Mouse (Mus musculus) midbrain, embryonic 12.5 days (tissue): ENCODE results near the gene Abhd5. TPM values are rescaled to one million over a fixed set of nuclear protein-coding genes. Genes with fewer than 3 reads are reported as not detected.

Experiments
- ATAC-seq: fragments of 200-750 bp; cut with Nextera tagmentation; 2 replicates; pipeline ENCODE4 v1.8.0; 2017; ENCODE audit warnings: low read depth, moderate TSS enrichment, moderate library complexity; ENCODE audit not compliant: low FRiP score
- H3K27ac ChIP-seq: fragments of 300-500 bp; sonication (generic); replicated peaks from 2 replicates; pipeline ENCODE4 v1.5.1; 2016; ENCODE audit warnings: mild to moderate bottlenecking
- H3K27me3 ChIP-seq: fragments of 300-500 bp; sonication (generic); 2 replicates; pipeline ENCODE4 v1.6.1; 2016; ENCODE audit warnings: mild to moderate bottlenecking
- H3K36me3 ChIP-seq: fragments of 300-500 bp; sonication (generic); 2 replicates; pipeline ENCODE4 v1.6.1; 2016
- H3K4me1 ChIP-seq: fragments of 300-500 bp; sonication (generic); 2 replicates; pipeline ENCODE4 v1.6.1; 2016
- H3K4me2 ChIP-seq: fragments of 300-500 bp; sonication (generic); replicated peaks from 2 replicates; pipeline ENCODE4 v1.6.1; 2016; ENCODE audit warnings: mild to moderate bottlenecking, moderate library complexity
- H3K4me3 ChIP-seq: fragments of 300-500 bp; sonication (generic); 2 replicates; pipeline ENCODE4 v1.5.1; 2016; ENCODE audit warnings: mild to moderate bottlenecking
- H3K9ac ChIP-seq: fragments of 300-500 bp; sonication (generic); replicated peaks from 2 replicates; pipeline ENCODE4 v1.6.1; 2016; ENCODE audit warnings: mild to moderate bottlenecking, moderate library complexity
- H3K9me3 ChIP-seq: fragments of 300-500 bp; sonication (generic); 2 replicates; pipeline ENCODE4 v1.6.1; 2016; ENCODE audit warnings: mild to moderate bottlenecking
- WGBS: fragments of 180-500 bp; shearing (Covaris S2); methylation state at CpG from one replicate; pipeline ENCODE4 v1.1.7; 2016; 5-methylcytosine and 5-hydroxymethylcytosine counted together
- polyA plus RNA-seq: library from polyadenylated mRNA; unstranded; fragments of >200 nt; fragmentation: Nextera tagmentation; extraction: Ambion mirVana; gene quantifications from 2 replicates; pipeline ENCODE4 v1.2.1, GENCODE M21; 2016

Abhd5 gene
- polyA plus RNA-seq, 1 experiment from 2014 or later, result 17.8 TPM

GRCm38 (mm10) chr9:122320626-122321025, 30.8 kb upstream of the Abhd5 start:
- no peak overlapping the region for H3K27ac ChIP-seq
- WGBS, result 88% methylated on average over 4 of the region's 4 CpGs
- no peaks in the 10 kb centered on the region for H3K9me3 ChIP-seq
- no peak overlapping the region for H3K9ac ChIP-seq
- no peak overlapping the region for H3K4me3 ChIP-seq
- no peak for ATAC-seq
- H3K27me3 ChIP-seq, result peaks cover 6% of the 10 kb centered on the region; the same call in 1 of the 2 replicates
- no peaks in the 10 kb centered on the region for H3K36me3 ChIP-seq
- H3K4me1 ChIP-seq, result no peaks in the 10 kb centered on the region
- H3K4me2 ChIP-seq, result no peak overlapping the region

GRCm38 (mm10) chr9:122322356-122322755, 29.1 kb upstream of the Abhd5 start:
- no peak overlapping the region for H3K27ac ChIP-seq
- 71% methylated on average over 3 of the region's 3 CpGs for WGBS
- H3K27me3 ChIP-seq, result peaks cover 3% of the 10 kb centered on the region; the same call in 1 of the 2 replicates
- no peak overlapping the region for H3K4me3 ChIP-seq
- no peak overlapping the region for H3K9ac ChIP-seq
- no peaks in the 10 kb centered on the region for H3K36me3 ChIP-seq
- no peak overlapping the region for H3K4me2 ChIP-seq
- no peak for ATAC-seq
- no peaks in the 10 kb centered on the region for H3K4me1 ChIP-seq
- no peaks in the 10 kb centered on the region for H3K9me3 ChIP-seq

GRCm38 (mm10) chr9:122325996-122326395, 25.4 kb upstream of the Abhd5 start:
- Histone ChIP-seq H3K36me3 (no peaks in the 10 kb centered on the region), H3K9ac (no peak overlapping the region), H3K27me3 (no peaks in the 10 kb centered on the region), H3K9me3 (no peaks in the 10 kb centered on the region), H3K27ac (no peak overlapping the region), H3K4me2 (no peak overlapping the region), H3K4me1 (no peaks in the 10 kb centered on the region), H3K4me3 (no peak overlapping the region)
- 90% methylated on average over 1 of the region's 1 CpGs for WGBS
- no peak for ATAC-seq

GRCm38 (mm10) chr9:122328199-122328598, 23.2 kb upstream of the Abhd5 start:
- WGBS, result 62% methylated on average over 3 of the region's 3 CpGs
- H3K4me1 ChIP-seq, result no peaks in the 10 kb centered on the region
- H3K4me3 ChIP-seq, result no peak overlapping the region
- H3K9ac ChIP-seq, result no peak overlapping the region
- no peaks in the 10 kb centered on the region for H3K36me3 ChIP-seq
- no peak overlapping the region for H3K27ac ChIP-seq
- H3K9me3 ChIP-seq, result no peaks in the 10 kb centered on the region
- H3K4me2 ChIP-seq, result no peak overlapping the region
- H3K27me3 ChIP-seq, result no peaks in the 10 kb centered on the region
- ATAC-seq, result no peak

- 76% methylated on average over 2 of the region's 2 CpGs for WGBS
- Histone ChIP-seq H3K27me3 (no peaks in the 10 kb centered on the region), H3K9me3 (no peaks in the 10 kb centered on the region), H3K4me1 (peaks cover 3% of the 10 kb centered on the region; the same call in 1 of the 2 replicates), H3K4me3 (no peak overlapping the region), H3K4me2 (no peak overlapping the region), H3K9ac (no peak overlapping the region), H3K36me3 (no peaks in the 10 kb centered on the region), H3K27ac (no peak overlapping the region)
- ATAC-seq, result no peak
Measured at GRCm38 (mm10) chr9:122336677-122337076, 14.7 kb upstream of the Abhd5 start.

GRCm38 (mm10) chr9:122337510-122337931, 13.9 kb upstream of the Abhd5 start:
- peaks cover 3% of the 10 kb centered on the region; the same call in 1 of the 2 replicates for H3K4me1 ChIP-seq
- H3K9me3 ChIP-seq, result no peaks in the 10 kb centered on the region
- H3K9ac ChIP-seq, result no peak overlapping the region
- 49% methylated on average over 8 of the region's 8 CpGs for WGBS
- H3K36me3 ChIP-seq, result no peaks in the 10 kb centered on the region
- no peak for ATAC-seq
- no peaks in the 10 kb centered on the region for H3K27me3 ChIP-seq
- H3K4me3 ChIP-seq, result no peak overlapping the region
- H3K27ac ChIP-seq, result no peak overlapping the region
- H3K4me2 ChIP-seq, result no peak overlapping the region

GRCm38 (mm10) chr9:122339972-122340371, 11.4 kb upstream of the Abhd5 start:
- H3K36me3 ChIP-seq, result no peaks in the 10 kb centered on the region
- ATAC-seq, result no peak

GRCm38 (mm10) chr9:122343399-122343798, 8.0 kb upstream of the Abhd5 start:
- H3K27ac ChIP-seq, result no peak overlapping the region
- no peak for ATAC-seq
- H3K27me3 ChIP-seq, result no peaks in the 10 kb centered on the region
- H3K9me3 ChIP-seq, result no peaks in the 10 kb centered on the region
- H3K4me1 ChIP-seq, result no peaks in the 10 kb centered on the region
- no peak overlapping the region for H3K9ac ChIP-seq
- 89% methylated on average over 7 of the region's 7 CpGs for WGBS
- H3K36me3 ChIP-seq, result no peaks in the 10 kb centered on the region
- H3K4me2 ChIP-seq, result no peak overlapping the region
- H3K4me3 ChIP-seq, result no peak overlapping the region

More at GRCm38 (mm10) chr9:122339972-122340371, 11.4 kb upstream of the Abhd5 start:
- Histone ChIP-seq H3K4me1 (peaks cover 3% of the 10 kb centered on the region; the same call in 1 of the 2 replicates), H3K27me3 (no peaks in the 10 kb centered on the region), H3K4me3 (no peak overlapping the region), H3K27ac (no peak overlapping the region), H3K9me3 (no peaks in the 10 kb centered on the region), H3K9ac (no peak overlapping the region), H3K4me2 (no peak overlapping the region)
- WGBS, result 73% methylated on average over 5 of the region's 5 CpGs

GRCm38 (mm10) chr9:122344560-122344959, 6.8 kb upstream of the Abhd5 start:
- Histone ChIP-seq H3K4me1 (no peaks in the 10 kb centered on the region), H3K4me3 (no peak overlapping the region), H3K27me3 (no peaks in the 10 kb centered on the region), H3K36me3 (no peaks in the 10 kb centered on the region), H3K27ac (no peak overlapping the region), H3K9me3 (no peaks in the 10 kb centered on the region), H3K4me2 (no peak overlapping the region), H3K9ac (no peak overlapping the region)
- no peak for ATAC-seq
- WGBS, result 89% methylated on average over 8 of the region's 8 CpGs

GRCm38 (mm10) chr9:122345291-122345690, 6.1 kb upstream of the Abhd5 start:
- Histone ChIP-seq H3K36me3 (no peaks in the 10 kb centered on the region), H3K27me3 (0 out of 2 replicates have a peak, but pooled peaks cover 3% of the 10 kb centered on the region), H3K4me1 (no peaks in the 10 kb centered on the region), H3K9me3 (no peaks in the 10 kb centered on the region), H3K4me3 (no peak overlapping the region), H3K9ac (no peak overlapping the region), H3K27ac (no peak overlapping the region), H3K4me2 (no peak overlapping the region)
- ATAC-seq, result no peak
- 83% methylated on average over 3 of the region's 3 CpGs for WGBS

GRCm38 (mm10) chr9:122346059-122346458, 5.3 kb upstream of the Abhd5 start:
- Histone ChIP-seq H3K36me3 (no peaks in the 10 kb centered on the region), H3K4me3 (no peak overlapping the region), H3K27me3 (0 out of 2 replicates have a peak, but pooled peaks cover 7% of the 10 kb centered on the region), H3K9me3 (no peaks in the 10 kb centered on the region), H3K9ac (no peak overlapping the region), H3K4me2 (no peak overlapping the region), H3K27ac (no peak overlapping the region), H3K4me1 (no peaks in the 10 kb centered on the region)
- no peak for ATAC-seq
- WGBS, result 78% methylated on average over 5 of the region's 5 CpGs

GRCm38 (mm10) chr9:122347882-122348281, 3.5 kb upstream of the Abhd5 start:
- ATAC-seq, result no peak
- Histone ChIP-seq H3K9me3 (no peaks in the 10 kb centered on the region), H3K9ac (no peak overlapping the region), H3K27ac (no peak overlapping the region), H3K27me3 (peaks cover 7% of the 10 kb centered on the region; the same call in 1 of the 2 replicates), H3K36me3 (no peaks in the 10 kb centered on the region), H3K4me3 (no peak overlapping the region), H3K4me2 (no peak overlapping the region), H3K4me1 (0 out of 2 replicates have a peak, but pooled peaks cover 3% of the 10 kb centered on the region)
- WGBS, result 83% methylated on average over 1 of the region's 1 CpGs

GRCm38 (mm10) chr9:122349286-122349685, 2.1 kb upstream of the Abhd5 start:
- H3K9me3 ChIP-seq, result no peaks in the 10 kb centered on the region
- peaks cover 7% of the 10 kb centered on the region; the same call in 1 of the 2 replicates for H3K27me3 ChIP-seq
- no peak overlapping the region for H3K4me3 ChIP-seq
- H3K4me1 ChIP-seq, result 0 out of 2 replicates have a peak, but pooled peaks cover 3% of the 10 kb centered on the region
- no peaks in the 10 kb centered on the region for H3K36me3 ChIP-seq
- no peak overlapping the region for H3K27ac ChIP-seq
- no peak overlapping the region for H3K9ac ChIP-seq
- no peak for ATAC-seq
- H3K4me2 ChIP-seq, result no peak overlapping the region
- 90% methylated on average over 4 of the region's 4 CpGs for WGBS
